Mouse (Mus musculus) CH12.LX (cell line): Measurements from ENCODE around the gene Zfp352. TPM values are rescaled to one million over a fixed set of nuclear protein-coding genes. Genes with fewer than 3 reads are reported as not detected.

Experiments
- DNase-seq: peaks from one replicate; pipeline ENCODE4 v3.0.0-alpha.2; 2013; ENCODE audit errors: extremely low read depth
- H3K27ac ChIP-seq: 2 replicates; pipeline ENCODE4 v1.5.1; 2012; ENCODE audit warnings: low read depth, mild to moderate bottlenecking, control low read depth, moderate library complexity; ENCODE audit not compliant: insufficient read depth
- H3K27me3 ChIP-seq: replicated peaks from 2 replicates; pipeline ENCODE3; 2012; ENCODE audit warnings: inconsistent platforms
- H3K36me3 ChIP-seq, 2 experiments: replicated peaks in 1 of 2; 2 replicates each; pipeline versions ENCODE3 to v1.6.1; 2012; ENCODE audit warnings: inconsistent platforms in 1 of 2, low read length in 1 of 2, mild to moderate bottlenecking in 1 of 2, mixed read lengths in 1 of 2, moderate library complexity in 1 of 2; ENCODE audit not compliant: control insufficient read depth in 1 of 2, insufficient read depth in 1 of 2
- H3K4me1 ChIP-seq, 2 experiments: 2 replicates each; pipeline ENCODE4 v1.6.1; 2012; ENCODE audit warnings: inconsistent platforms in 1 of 2, moderate library complexity in 1 of 2; ENCODE audit not compliant: insufficient read depth in 2 of 2, control insufficient read depth in 1 of 2
- H3K4me2 ChIP-seq: 2 replicates; pipeline ENCODE4 v1.6.1; 2012; ENCODE audit warnings: low read depth, mild to moderate bottlenecking, control low read depth; ENCODE audit not compliant: poor library complexity, insufficient read depth, severe bottlenecking
- H3K4me3 ChIP-seq, 3 experiments: fragments of 150-350 bp in 1 of 3; sonication (generic) in 1 of 3; replicated peaks in 1 of 3; 2 replicates each; pipeline versions ENCODE3 to v1.5.1; 2011 to 2012; ENCODE audit warnings: low read depth in 2 of 3, low read length in 2 of 3, mild to moderate bottlenecking in 2 of 3, moderate library complexity in 2 of 3, control low read depth in 1 of 3, improper control_type of control experiment in 1 of 3, inconsistent platforms in 1 of 3, mixed read lengths in 1 of 3; ENCODE audit not compliant: poor library complexity in 1 of 3
- H3K79me2 ChIP-seq: replicated peaks from 2 replicates; pipeline ENCODE4 v1.6.1; 2012; ENCODE audit warnings: mild to moderate bottlenecking, moderate library complexity; ENCODE audit not compliant: control insufficient read depth, poor library complexity, insufficient read depth, severe bottlenecking; ENCODE audit errors: extremely low read depth
- H3K9ac ChIP-seq: 2 replicates; pipeline ENCODE4 v1.6.1; 2012; ENCODE audit warnings: low read depth, mild to moderate bottlenecking, control low read depth, moderate library complexity; ENCODE audit not compliant: insufficient read depth
- H3K9me3 ChIP-seq: replicated peaks from 2 replicates; pipeline ENCODE3; 2012; ENCODE audit warnings: low read length, inconsistent platforms, mixed read lengths
- BHLHE40 ChIP-seq: IDR thresholded peaks from 2 replicates; pipeline ENCODE4 v1.6.1; 2011; ENCODE audit warnings: mild to moderate bottlenecking, low read depth, low read length, improper control_type of control experiment
- CHD1 ChIP-seq: IDR thresholded peaks from 2 replicates; pipeline ENCODE4 v1.6.1; 2012; ENCODE audit warnings: low read depth, low read length, improper control_type of control experiment, inconsistent platforms
- CHD2 ChIP-seq: IDR thresholded peaks from 2 replicates; pipeline ENCODE4 v1.6.1; 2011; ENCODE audit warnings: low read length, improper control_type of control experiment
- CTCF ChIP-seq, 2 experiments: IDR thresholded peaks in 1 of 2; conservative IDR thresholded peaks in 1 of 2; 2 replicates each; pipeline ENCODE4 v1.5.1; 2011 to 2012; ENCODE audit warnings: low read depth in 2 of 2, low read length in 2 of 2, improper control_type of control experiment in 1 of 2, inconsistent platforms in 1 of 2, mild to moderate bottlenecking in 1 of 2, moderate library complexity in 1 of 2
- E2F4 ChIP-seq: IDR thresholded peaks from 2 replicates; pipeline ENCODE4 v1.6.1; 2011; ENCODE audit warnings: low read depth, low read length, improper control_type of control experiment; ENCODE audit not compliant: insufficient replicate concordance
- EP300 ChIP-seq: IDR thresholded peaks from 2 replicates; pipeline ENCODE4 v1.6.1; 2011; ENCODE audit warnings: low read length, improper control_type of control experiment
- GABPA ChIP-seq: IDR thresholded peaks from 2 replicates; pipeline ENCODE4 v1.6.1; 2012; ENCODE audit warnings: low read depth, low read length, improper control_type of control experiment, inconsistent platforms; ENCODE audit not compliant: insufficient replicate concordance
- IRF4 ChIP-seq: IDR thresholded peaks from 2 replicates; pipeline ENCODE4 v1.6.1; 2014; ENCODE audit warnings: low read depth, mild to moderate bottlenecking, inconsistent platforms, low read length, improper control_type of control experiment
- KAT2A ChIP-seq: IDR thresholded peaks from 2 replicates; pipeline ENCODE4 v1.6.1; 2012; ENCODE audit warnings: low read length, improper control_type of control experiment, inconsistent platforms; ENCODE audit not compliant: insufficient replicate concordance
- MEF2A ChIP-seq: IDR thresholded peaks from 2 replicates; pipeline ENCODE4 v1.6.1; 2014; ENCODE audit warnings: low read depth, mild to moderate bottlenecking, inconsistent platforms, low read length, improper control_type of control experiment, borderline replicate concordance
- MYC ChIP-seq: IDR thresholded peaks from 2 replicates; pipeline ENCODE4 v1.6.1; 2011; ENCODE audit warnings: low read depth, mild to moderate bottlenecking, improper control_type of control experiment, low read length
- NELFE ChIP-seq: IDR thresholded peaks from 2 replicates; pipeline ENCODE4 v1.6.1; 2011; ENCODE audit warnings: low read depth, low read length, improper control_type of control experiment
- NRF1 ChIP-seq: IDR thresholded peaks from 2 replicates; pipeline ENCODE4 v1.6.1; 2014; ENCODE audit warnings: low read depth, mild to moderate bottlenecking, inconsistent platforms, low read length, improper control_type of control experiment, moderate library complexity
- POLR2AphosphoS2 ChIP-seq: IDR thresholded peaks from 2 replicates; pipeline ENCODE4 v1.6.1; 2011; ENCODE audit warnings: low read depth, low read length, improper control_type of control experiment
- TBP ChIP-seq: conservative IDR thresholded peaks from 2 replicates; pipeline ENCODE4 v1.6.1; 2011; ENCODE audit warnings: low read depth, low read length, improper control_type of control experiment
- TCF12 ChIP-seq: IDR thresholded peaks from 2 replicates; pipeline ENCODE4 v1.6.1; 2014; ENCODE audit warnings: low read depth, mild to moderate bottlenecking, inconsistent platforms, low read length, improper control_type of control experiment
- USF1 ChIP-seq: IDR thresholded peaks from 2 replicates; pipeline ENCODE4 v1.6.1; 2014; ENCODE audit warnings: low read depth, mild to moderate bottlenecking, inconsistent platforms, low read length, improper control_type of control experiment
- USF2 ChIP-seq: conservative IDR thresholded peaks from 2 replicates; pipeline ENCODE4 v1.6.1; 2011; ENCODE audit warnings: low read depth, low read length, improper control_type of control experiment
- ZC3H11A ChIP-seq: IDR thresholded peaks from 2 replicates; pipeline ENCODE4 v1.6.1; 2012; ENCODE audit warnings: low read depth, mild to moderate bottlenecking, inconsistent platforms, low read length, improper control_type of control experiment
- dilution Hi-C: fragments of 300-500 bp; cut with MboI; formaldehyde crosslinking; loops from 2 replicates; pipeline ENCODE4 v1.14.3; 2020; ENCODE audit warnings: low sequenced_read_pairs; ENCODE audit not compliant: extremely low pct_unique_long_range_greater_than_20kb, extremely low pct_ligation_motif_present
- in situ Hi-C: fragments of 300-500 bp; cut with MboI; formaldehyde crosslinking; loops from 3 replicates; pipeline ENCODE4 v1.14.3; 2019; ENCODE audit warnings: low sequenced_read_pairs, low pct_ligation_motif_present, low pct_unique_long_range_greater_than_20kb, mixed read lengths
- polyA plus RNA-seq: library from polyadenylated mRNA; unstranded; fragments of >175 nt; gene quantifications from 2 replicates; pipeline ENCODE4 v1.2.1, GENCODE M21; 2012; ENCODE audit warnings: low read depth; ENCODE audit not compliant: insufficient read length
- total RNA-seq, 2 experiments: library from RNA; depleted of rRNA; stranded (reverse); fragments of 300-350 nt in 1 of 2; fragments of >200 nt in 1 of 2; gene quantifications; 2 replicates each; pipeline ENCODE4 v1.2.3; 2012 to 2014

Gene Zfp352
- total and polyA plus RNA-seq, 3 experiments = not detected

DNA sequence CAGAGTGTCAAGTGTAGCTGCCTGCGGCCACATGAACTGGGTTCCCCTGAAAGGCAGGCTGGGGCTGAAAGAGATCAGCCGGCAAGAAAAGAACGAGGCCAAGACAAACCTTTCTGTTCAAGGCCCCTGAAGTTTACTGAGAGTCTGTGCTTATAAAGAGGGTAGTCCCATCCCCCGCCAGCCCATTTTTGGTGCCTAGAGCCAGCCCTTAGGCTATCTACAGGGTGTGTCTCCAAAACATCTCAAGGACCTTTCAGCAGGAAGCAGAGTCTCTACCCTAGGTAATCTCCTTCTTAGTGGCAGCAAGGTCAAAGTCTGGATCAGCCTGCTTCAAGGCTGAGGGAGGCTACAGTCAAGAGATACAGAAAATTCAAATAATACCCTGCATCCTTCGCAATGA lies 15.2 kb upstream of the Zfp352 start:
- dilution Hi-C loops = no loop called here
- no peak overlapping the region for H3K4me2 ChIP-seq
- no peak overlapping the region for H3K9ac ChIP-seq
- H3K27ac ChIP-seq = no peak overlapping the region
- DNase-seq = no peak
- peaks cover 4% of the 10 kb centered on the region for H3K9me3 ChIP-seq
- no peaks in the 10 kb centered on the region for H3K27me3 ChIP-seq
- no peaks in the 10 kb centered on the region for H3K79me2 ChIP-seq
- in situ Hi-C loops = no loop called here
- no peak for TF ChIP-seq MYC
- no peak for TF ChIP-seq ZC3H11A
- no peak for TF ChIP-seq GABPA
- TF ChIP-seq TCF12 = no peak
- no peak for TF ChIP-seq USF1
- TF ChIP-seq MEF2A = no peak
- no peak for TF ChIP-seq CTCF (conservative IDR thresholded peaks at IDR 0.05 in 1 of 2, IDR thresholded peaks at IDR 0.05 in 1 of 2; ENCODE audit: low read depth in 2 of 2, low read length in 2 of 2)
- TF ChIP-seq E2F4 = no peak
- no peak for TF ChIP-seq KAT2A
- TF ChIP-seq NRF1 = no peak
- no peak for TF ChIP-seq POLR2AphosphoS2
- H3K4me3 ChIP-seq = no peak overlapping the region
- H3K4me1 ChIP-seq = no peaks in the 10 kb centered on the region
- H3K36me3 ChIP-seq = no peaks in the 10 kb centered on the region

DNA sequence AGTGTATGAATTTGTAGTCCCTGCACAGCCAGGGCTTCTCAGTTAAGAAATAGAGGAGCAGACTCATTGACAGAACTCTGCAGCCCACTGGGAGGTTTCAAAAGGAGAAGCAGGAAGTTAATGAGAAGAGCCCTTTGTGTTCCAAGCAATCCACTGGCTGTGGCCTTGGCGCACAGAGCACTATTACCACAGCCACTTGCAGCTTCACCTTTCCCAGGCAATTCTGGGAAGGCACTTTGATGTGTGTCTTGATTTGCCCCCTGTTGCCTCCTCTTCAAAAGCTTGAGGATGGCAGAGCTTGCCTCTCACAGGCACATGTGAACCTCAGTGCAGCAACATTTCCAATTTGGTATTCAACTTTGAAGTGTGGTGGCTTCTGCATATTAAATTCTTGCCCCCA lies 7.1 kb upstream of the Zfp352 start:
- H3K27ac ChIP-seq = no peak overlapping the region
- no peak overlapping the region for H3K9ac ChIP-seq
- peaks cover 6% of the 10 kb centered on the region for H3K9me3 ChIP-seq
- in situ Hi-C loops (no loop called here), dilution Hi-C loops (no loop called here)
- no peaks in the 10 kb centered on the region for H3K79me2 ChIP-seq
- DNase-seq = no peak
- H3K27me3 ChIP-seq = no peaks in the 10 kb centered on the region
- no peak overlapping the region for H3K4me2 ChIP-seq
- TF ChIP-seq BHLHE40 (no peak), EP300 (no peak), TCF12 (no peak), CTCF (conservative IDR thresholded peaks at IDR 0.05 in 1 of 2, IDR thresholded peaks at IDR 0.05 in 1 of 2; ENCODE audit: low read depth in 2 of 2, low read length in 2 of 2) (no peak), USF1 (no peak), IRF4 (no peak), TBP (no peak), CHD1 (no peak), MEF2A (no peak), CHD2 (no peak), NELFE (no peak), USF2 (no peak)
- TF ChIP-seq, all 38 proteins: peak for 0
- Histone ChIP-seq H3K36me3 (no peaks in the 10 kb centered on the region), H3K4me1 (no peaks in the 10 kb centered on the region), H3K4me3 (no peak overlapping the region)
